Mouse (Mus musculus): ENCODE measurements at regions not wholly inside any gene's neighbourhood (a gene's known extent, or its start where the extent isn't known, plus 50 kb on each side); places are given as distances from the start of the nearest gene placed in this dataset.
"Not testable (repeated sequence)": the region's sequence is repeated elsewhere in the genome, so short reads cannot be mapped to it uniquely, and the experiment has no call there.

- no peak for DNase-seq (ENCODE audit: low spot score)
Measured at GRCm38 (mm10) chr4:6600766-6601367, 1638.0 kb downstream of the Car8 start.

- no peak for DNase-seq (ENCODE audit: low spot score)
Measured at GRCm38 (mm10) chr4:6596321-6596720, 1642.5 kb downstream of the Car8 start.

- DNase-seq (ENCODE audit: low spot score) = not testable (repeated sequence)
Measured at GRCm38 (mm10) chr4:6592890-6593289, 1646.0 kb downstream of the Car8 start.

- peak; percentile 73 for DNase-seq (ENCODE audit: low spot score)
Measured at GRCm38 (mm10) chr4:6561604-6562357, 1677.1 kb downstream of the Car8 start.

- no peak for DNase-seq (ENCODE audit: low spot score)
Measured at GRCm38 (mm10) chr4:6539626-6540025, 1699.2 kb downstream of the Car8 start.

- no peak for DNase-seq (ENCODE audit: low spot score)
Measured at GRCm38 (mm10) chr4:6532441-6532840, 1706.4 kb downstream of the Car8 start.

- no peak for DNase-seq (ENCODE audit: low spot score)
Measured at GRCm38 (mm10) chr4:6517626-6518025, 1721.2 kb downstream of the Car8 start.

GRCm38 (mm10) chr4:6514823-6515222 is 1721.7 kb upstream of the Impad1 start:
- DNase-seq (ENCODE audit: low spot score) = peak; percentile 94

GRCm38 (mm10) chr4:6513635-6514034 is 1720.5 kb upstream of the Impad1 start:
- no peak for DNase-seq (ENCODE audit: low spot score)

- peak; percentile 90 for DNase-seq (ENCODE audit: low spot score)
Measured at GRCm38 (mm10) chr4:6512749-6513364, 1719.7 kb upstream of the Impad1 start.

GRCm38 (mm10) chr4:6508091-6508490 is 1714.9 kb upstream of the Impad1 start:
- no peak for DNase-seq (ENCODE audit: low spot score)
